Mouse (Mus musculus) layer of hippocampus, adult 8-10 months (tissue): ENCODE data around the gene Kcnk16. TPM values are rescaled to one million over a fixed set of nuclear protein-coding genes. Genes with fewer than 3 reads are reported as not detected.
"Not testable (repeated sequence)": the region's sequence is repeated elsewhere in the genome, so short reads cannot be mapped to it uniquely, and the experiment has no call there.

Experiments used
- DNase-seq, 2 experiments: peaks; one replicate each; pipeline ENCODE4 v3.0.0; 2022; ENCODE audit warnings: low spot score in 2 of 2
- total RNA-seq, 4 experiments: library from RNA; stranded (reverse); gene quantifications; 2 replicates each; pipeline ENCODE4 v1.2.4; 2022

Gene Kcnk16
- total RNA-seq, result not detected

DNA sequence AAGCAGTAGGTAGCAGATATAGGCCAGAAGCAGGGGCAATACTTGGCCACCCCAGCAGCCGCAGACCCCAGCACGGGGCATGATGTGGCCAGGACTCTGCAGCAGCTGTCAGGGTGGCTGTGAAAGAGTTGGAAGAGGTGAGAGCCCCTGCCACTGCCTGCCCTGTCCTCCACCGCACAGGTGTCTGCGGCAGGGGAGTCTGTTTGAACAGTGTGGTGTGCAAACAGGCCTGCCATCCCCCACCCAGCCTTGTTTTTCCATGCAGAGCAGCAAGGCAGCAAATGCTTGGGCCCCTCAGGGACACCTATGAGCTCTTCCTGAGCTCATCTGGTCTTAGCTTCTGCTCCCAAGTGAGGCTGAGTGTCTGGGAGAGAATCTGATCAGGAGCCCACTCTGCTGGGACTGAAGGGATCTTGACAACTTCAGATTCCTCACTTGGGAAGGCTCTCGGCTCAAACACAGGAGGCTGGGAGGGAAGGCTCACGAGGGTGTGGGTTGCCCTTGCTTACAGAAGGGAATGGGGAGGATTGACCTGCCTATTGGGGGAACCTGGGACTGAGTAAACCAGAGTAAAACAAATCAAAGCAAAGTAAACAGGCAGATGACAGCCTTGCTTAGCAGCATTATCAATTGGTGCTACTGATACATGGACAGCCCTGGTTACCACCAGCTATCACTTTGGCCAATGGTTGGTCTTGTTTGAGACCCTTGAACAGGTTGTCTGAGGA, at the start of gene Kcnk16:
Gene Kcnk16 (minus strand): TSS at position 118 of the 728 bp plus-strand sequence.
- DNase-seq, result no peak

DNA sequence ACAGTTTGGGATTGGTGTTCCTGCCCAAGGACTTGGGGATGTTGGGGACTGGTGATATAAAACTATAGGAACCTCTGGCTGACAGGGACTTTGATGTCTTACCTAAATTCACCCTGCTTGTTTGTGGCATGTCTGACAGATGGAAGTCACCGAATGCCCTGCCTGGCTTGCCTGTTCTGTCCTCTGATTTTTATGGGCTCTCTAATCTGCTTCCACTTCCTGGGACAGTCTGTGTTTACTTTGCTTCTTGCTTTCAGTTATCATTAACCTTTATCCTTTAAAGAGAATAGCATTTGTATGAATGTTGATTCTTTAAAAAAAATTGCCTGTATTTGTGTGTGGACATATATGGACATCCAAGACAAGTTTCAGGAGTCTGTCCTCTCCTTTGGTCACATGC, 46.1 kb upstream of the Kcnk16 start:
- no peak for DNase-seq

DNA sequence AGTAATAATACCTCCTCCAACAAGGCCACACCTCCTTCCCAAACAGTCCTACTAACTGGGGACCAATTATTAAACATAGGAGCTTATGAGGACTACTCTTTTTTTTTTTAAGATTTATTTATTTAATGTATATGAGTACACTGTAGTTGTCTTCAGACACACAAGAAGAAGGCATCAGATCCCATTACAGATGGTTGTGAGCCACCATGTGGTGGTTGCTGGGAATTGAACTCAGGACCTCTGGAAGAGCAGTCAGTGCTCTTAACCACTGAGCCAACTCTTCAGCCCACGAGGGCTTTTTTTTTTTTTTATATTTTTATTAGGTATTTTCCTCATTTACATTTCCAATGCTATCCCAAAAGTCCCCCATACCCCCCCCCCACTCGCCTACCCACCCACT, 36.1 kb upstream of the Kcnk16 start:
- not testable (repeated sequence) for DNase-seq

DNA sequence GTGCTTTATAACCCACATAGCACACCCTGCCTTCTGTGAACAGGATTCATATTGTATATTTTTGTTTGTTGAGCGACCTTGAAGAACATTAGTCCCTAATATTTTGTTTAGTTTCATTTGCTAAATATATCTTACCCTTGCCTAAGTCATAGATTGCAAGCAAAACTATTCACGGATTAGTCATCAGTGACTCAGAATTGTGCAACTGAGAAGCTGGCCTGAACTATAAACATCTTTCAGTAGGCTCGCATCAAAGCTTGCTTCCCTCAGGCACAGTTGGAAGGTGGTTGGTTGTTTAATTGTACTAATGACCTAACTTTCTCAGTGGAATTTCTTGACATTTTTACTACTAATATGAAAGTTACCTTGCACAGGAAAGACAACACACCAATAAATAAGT, 29.1 kb upstream of the Kcnk16 start:
- DNase-seq, result no peak

DNA sequence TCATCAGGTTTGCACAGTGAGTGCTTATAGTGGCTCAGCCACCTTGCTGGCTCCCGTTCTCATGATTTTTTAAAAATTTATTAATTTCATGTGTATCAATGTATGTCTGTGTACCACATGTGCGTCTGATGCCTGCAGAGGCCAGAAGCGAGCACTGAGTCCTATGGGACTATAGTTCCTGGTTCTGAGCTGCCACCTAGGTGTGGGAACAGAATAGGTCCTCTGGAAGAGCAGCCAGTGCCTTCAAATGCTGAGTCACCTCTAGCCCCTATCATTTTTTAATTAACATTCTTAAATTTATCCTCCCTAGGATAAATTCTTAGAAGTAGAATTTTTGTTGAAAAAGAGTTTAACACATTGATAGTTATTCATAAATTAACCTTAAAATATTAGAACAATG, 28.6 kb upstream of the Kcnk16 start:
- no peak for DNase-seq

DNA sequence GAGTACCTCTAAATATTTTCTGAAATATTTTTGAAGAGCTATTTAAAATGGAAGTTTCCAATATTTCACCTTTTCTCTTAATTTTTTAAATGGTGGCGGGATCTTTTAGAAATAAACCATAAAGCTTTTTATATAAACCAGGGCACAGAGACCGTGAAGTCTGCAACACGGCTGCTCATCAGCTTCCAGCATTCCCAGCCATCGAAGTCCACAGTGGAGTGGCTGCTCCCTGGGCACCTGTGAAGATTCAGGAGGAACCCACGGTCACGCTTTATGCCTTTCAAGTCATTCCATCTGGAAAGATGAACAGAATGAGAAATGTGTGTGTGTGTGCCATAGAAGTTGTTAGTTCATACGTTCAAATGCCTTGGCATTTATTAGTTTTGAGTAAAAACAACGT, 25.9 kb upstream of the Kcnk16 start:
- DNase-seq, result no peak

DNA sequence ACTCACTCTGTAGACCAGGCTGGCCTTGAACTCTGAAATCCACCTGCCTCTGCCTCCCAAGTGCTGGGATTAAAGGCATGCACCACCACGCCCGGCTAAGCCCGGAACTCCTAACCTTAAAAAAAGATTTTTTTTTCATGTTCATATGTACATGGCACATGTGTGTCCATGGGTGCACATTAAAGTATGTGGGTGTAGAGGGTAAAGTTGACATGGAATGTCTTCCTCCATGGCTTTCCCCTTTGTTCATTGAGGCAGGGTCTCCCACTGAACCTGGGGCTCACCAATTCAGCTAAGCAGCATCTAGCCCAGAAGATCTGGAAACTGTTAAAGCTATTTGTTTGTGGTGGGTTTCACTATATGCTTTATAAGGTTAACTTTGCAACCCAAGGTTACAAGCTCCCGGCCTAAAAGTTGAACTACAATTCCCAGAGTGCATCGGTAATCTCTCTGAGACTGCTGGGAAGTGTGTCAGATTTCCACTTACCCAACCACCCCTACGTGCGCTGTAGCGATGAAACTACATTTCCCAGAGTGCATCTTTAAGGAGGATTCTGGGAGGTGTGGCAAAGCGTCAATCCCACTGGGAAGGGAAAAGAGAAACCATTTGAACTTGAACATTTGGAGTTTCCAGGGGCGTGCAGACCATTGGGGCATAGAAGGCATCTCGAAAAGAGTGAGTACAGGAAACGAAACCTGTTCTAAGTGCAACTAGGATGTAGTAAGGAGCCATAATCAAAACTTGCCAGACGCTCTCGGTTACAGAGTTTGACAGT, 25.3 kb upstream of the Kcnk16 start, which contains the start of gene Nudt13:
Gene Nudt13 (plus strand): TSS at position 581 of the 776 bp plus-strand sequence.
- DNase-seq, result peak; percentile 85 to 90

DNA sequence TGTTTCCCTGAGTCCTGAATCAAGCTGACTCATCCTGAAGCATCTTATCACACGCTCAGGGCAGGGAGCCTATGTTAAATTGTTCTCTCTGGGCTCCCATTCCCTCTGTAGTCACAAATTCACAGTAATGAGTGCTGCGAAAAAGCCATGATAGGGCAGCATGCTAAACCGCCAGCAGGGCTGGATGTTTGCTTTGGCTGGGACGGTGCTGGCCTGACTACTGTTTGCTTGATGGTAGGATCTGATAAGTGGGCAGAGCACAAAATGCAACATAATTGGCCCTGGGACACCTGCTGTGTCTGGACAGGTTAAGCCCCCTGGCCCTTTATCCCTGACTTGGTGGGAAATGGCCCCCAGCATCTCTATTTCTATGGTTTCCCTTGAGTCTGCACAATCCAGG, 22.4 kb upstream of the Kcnk16 start:
- no peak for DNase-seq

DNA sequence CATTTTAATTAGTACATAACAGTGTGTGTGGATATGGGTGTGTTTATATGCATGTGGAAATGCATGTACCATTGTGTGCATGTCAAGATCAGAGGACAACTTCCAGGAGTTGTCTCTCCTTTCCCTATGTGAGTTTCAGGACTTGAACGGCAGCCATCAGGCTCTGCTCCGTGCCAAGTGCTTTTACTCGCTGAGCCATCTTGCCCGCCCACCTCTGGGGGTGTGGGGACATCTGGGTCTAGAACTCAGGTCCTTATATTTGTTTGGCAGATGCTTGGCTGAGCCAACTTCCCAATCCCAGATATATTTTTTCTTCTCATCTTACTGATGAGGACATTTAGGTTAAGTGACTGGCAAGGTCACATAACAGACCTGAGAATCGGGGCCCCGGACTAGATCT, 578 bp downstream of the Kcnk16 start:
- peak; percentile 41 to 61 for DNase-seq

DNA sequence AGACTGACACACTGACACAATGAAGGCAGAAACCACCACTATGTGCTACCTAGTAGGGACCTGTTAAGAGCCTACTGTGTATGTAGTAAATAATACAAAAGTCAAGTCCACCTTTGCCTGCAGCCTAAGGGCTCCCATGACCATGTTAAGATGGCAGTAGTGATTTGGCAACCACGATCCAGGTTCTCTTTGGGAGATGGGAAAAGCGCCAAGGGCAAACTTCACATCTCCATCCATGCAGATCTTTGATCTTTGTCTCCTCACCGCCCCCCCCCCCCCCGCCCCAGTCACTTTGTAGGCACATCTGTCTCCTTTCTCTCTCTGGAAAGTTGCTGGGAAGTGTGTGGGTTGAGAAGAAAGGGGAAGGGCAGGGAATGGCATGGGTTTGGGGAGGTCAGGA, 6.7 kb downstream of the Kcnk16 start:
- DNase-seq, result no peak

DNA sequence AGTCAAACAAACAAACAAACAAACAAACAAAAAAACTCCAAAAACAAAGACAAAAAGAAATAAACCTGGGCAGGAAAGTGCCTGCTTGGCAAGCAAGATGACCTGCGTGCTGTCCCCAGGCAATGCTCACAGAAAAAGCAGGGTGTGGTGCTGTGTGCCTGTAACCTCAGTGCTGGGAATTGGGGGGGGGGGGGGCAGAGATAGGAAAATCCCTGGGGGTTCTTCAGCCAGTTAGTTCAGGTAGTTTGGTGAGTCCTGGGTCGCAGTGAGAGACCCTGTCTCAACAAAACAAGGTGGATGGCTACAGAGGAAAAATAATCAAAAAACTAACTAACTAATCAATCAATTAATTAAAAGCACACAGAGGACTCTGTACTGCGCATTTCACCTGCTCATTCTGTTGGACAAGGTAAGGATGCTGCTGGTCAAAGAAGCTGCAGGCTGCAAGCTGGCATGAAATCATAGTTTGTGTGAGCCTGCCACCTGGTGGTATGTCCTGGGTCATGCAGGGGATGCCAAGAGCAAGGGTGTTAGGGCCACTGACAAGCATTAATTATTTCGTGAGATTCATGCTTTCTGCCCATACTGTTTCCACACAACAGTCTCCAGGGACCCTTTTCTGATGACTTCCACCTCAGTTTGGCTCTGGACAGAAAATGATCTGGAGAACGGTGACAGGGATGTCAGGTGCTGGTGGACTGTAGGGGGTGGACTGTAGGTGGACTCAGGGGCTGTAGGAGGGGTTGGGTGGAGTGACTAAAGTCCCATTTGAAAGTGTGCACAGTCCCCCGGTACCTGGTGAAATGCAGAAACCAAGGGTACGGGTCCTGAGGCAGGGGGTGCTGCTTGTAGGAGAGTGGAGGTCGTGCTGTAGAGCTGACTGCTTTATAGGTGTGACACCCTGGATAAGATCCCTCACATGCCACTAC, 10.6 kb downstream of the Kcnk16 start:
- DNase-seq, result peak; percentile 52 to 85

DNA sequence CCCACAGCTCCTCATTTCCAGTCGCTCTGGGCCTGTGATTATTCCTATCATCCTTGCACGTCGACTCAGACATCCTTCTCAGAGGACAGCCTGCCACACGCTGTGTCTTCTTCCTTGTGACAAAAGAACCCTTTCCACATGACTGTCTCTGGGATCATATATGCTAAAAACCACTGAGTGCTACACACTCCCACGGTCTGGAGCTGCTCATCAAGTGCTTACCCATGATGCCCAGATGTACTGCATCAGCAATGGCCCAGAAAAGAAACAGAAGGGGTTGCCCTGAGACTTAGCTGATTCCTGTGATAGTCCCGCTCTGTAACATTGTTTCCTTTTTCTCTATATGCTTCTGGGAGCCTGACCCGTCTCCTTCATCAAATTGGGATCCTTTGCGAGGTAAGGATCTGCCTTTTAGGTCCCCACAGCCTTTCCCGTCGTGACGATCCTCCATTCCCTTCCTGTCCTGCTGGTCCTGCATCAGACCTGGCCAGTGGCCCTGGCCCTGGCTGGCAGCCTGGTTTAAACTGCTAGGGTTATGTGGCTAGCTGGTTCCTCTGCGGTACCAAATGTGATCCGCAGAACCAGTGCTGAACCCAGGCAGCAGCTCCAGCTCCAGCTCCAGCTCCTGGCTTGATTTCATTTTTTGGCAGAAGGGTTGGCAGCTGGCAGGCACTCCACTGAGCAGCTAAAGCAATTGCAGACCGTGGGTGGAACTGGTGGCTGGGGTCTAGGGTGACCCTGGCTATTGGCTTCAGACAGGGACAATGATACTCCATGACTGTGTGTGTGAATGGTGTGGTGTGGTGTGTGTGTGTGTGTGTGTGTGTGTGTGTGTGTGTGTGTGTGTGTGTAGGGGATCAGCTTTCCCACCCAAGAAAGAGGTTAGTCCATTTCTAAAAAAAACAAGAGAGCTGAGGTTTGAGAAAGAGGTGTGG, 18.5 kb downstream of the Kcnk16 start:
- DNase-seq, result peak; percentile 26 to 40

DNA sequence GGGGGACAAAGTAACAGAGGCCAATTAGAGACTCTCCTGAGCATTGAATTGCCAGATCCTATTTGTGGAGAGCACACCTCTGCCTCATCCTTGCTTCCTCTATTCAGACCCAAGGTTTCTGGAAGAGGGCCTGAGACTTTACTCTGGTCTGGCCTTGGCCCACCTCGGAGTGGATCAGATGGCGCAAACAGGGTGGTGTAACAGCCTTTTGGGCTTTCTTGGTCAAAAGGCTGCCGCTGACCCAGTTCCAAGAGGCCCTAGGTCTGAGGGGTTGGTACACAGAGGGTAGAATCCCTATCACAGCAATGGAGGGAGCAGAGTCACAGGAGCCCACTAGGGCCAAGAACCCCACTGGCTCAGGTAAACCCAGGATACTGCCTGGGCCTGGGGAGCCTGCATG, 21.0 kb downstream of the Kcnk16 start:
- no peak for DNase-seq

DNA sequence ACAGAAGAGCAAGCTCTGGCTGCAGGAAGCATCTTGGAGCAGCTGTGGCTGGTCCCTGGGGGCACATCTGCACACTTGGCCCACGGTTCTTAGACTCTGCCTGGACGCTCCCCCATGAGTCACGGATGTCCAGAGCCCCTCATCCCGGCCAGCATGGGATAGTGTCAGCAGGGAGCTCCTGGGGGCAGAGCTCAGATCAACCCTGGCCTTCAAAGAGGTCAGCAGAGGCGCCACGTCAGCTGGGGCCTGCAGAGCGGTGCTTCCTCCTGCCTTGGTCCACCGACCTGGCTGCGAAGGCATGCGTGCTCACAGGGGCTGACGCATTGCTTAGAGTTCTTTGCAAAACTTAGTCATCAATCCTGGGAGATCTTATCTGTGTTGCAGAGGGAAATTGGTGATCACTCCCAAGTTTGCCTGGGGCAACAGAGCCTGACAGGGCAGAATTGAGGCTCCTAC, 22.2 kb downstream of the Kcnk16 start:
- DNase-seq, result no peak

DNA sequence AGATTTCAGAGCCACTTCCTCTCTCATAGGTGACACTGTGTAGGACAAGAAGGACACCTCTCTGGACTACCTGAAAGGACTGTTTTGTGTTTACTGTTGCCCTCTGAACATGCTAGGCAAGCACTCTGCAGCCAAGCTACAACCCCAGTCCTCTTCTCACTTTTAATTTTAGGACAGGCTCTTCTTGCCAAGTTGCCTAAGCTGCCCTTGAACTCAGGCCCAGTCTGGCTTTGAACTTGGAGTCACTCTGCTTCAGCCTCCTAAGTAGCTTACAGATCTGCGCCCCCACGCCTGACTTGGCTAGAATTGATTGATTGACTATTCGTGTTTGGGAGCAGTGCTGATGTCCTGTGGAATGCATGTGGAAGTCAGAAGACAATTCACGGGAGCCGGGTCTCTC, 23.1 kb downstream of the Kcnk16 start:
- DNase-seq, result no peak

DNA sequence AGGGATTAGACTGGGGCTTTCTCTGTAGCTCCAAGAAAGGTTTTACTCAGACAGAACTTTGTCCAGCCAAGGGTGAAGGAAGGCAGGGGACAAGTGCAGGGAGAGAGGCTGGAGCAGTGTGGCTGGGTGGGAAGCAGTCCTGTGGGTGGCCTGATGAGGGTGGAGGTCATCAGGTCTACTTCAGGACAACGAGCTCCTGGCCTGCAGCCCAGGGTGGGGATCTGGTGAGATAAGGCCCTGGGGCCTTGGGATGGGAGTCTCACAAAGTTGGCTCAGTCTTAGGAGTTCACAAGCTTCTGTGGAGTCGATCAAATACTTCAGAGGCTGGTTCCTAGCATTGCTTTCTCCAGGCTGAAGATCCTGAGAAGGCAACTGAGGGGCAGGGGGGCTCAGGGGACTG, 23.7 kb downstream of the Kcnk16 start:
- no peak for DNase-seq

DNA sequence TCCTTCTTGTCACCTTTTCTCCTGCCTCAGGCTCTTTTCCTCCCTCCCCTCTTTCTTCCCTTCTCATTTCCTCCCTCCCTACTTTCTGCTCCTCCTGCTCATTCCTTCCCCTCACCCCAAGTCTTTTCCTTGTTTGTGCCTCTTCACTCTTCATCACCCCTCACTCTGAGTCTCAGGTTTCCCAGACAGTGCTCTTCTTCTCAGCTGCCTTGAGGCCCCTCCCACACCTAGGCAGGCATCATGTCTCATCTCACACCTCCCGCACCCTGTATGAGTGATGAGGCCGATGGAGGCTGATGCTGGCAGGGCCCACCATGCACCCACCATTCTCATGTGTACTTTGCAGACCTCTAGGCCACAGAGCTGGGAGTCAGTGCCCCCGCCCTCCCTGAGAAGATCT, 25.8 kb downstream of the Kcnk16 start:
- no peak for DNase-seq

DNA sequence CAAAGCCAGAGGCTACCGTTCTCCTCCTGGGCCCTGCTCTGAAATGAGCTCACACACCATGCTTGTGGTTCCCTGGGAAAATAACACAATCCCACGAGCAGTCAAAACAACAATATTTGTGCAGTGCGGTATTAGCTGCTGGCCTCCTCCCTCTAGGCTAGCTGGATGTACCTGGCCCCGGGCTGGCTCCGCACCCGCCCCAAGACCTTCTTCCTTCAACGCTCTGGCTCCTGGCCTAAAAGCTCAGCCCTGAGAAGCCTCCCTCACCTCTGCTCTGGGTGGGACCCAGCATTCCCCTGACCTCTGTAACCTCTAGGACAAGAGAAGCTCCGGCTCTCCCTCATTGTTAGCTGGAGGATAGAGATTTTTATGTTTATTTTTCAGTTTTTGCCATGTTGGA, 26.5 kb downstream of the Kcnk16 start:
- DNase-seq, result no peak

DNA sequence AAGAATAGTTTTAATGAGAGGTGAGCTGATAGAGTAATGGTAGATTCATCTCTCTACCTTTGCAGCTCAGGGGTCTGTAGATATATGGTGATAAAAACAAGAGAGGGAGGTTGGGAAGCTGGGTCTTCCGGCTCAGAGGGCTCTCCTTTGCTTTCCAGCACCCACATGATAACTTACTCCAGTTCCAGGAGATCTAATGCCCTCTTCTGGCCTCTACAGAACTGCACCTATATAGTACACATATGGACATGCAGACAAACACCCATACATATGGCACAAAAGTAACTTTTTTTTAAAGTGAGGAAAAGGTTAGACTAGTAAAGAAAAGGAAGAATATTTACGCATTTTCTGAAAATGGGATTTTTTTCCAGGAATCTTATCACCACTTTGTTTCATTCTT, 34.6 kb downstream of the Kcnk16 start:
- DNase-seq, result no peak
